Mouse (Mus musculus): ENCODE results near the gene Ceacam20. TPM values are rescaled to one million over a fixed set of nuclear protein-coding genes. Genes with fewer than 3 reads are reported as not detected.
A peak's percentile ranks its signal among the peaks of the same experiment; 100 is the strongest.

Gene Ceacam20
- polyA plus RNA-seq, 1 experiment from 2014 or later, result not detected

- no peaks in the 10 kb centered on the region for H3K9me3 ChIP-seq (replicated peaks)
- ATAC-seq (ENCODE audit: low read depth), result peak; percentile 64; the same call in 1 of the 2 replicates
- peaks cover 12% of the 10 kb centered on the region; the same call in 1 of the 2 replicates for H3K27me3 ChIP-seq
- DNase-seq, result no peak
- H3K9ac ChIP-seq, result no peak overlapping the region
- H3K4me3 ChIP-seq (replicated peaks), result no peak overlapping the region; the same call in 1 of the 2 replicates
- H3K4me1 ChIP-seq (replicated peaks), result peaks cover 16% of the 10 kb centered on the region; the same call in 1 of the 2 replicates
- no peaks in the 10 kb centered on the region for H3K36me3 ChIP-seq
- H3K4me2 ChIP-seq, result peak overlapping the region; percentile 50
- H3K27ac ChIP-seq, result no peak overlapping the region
- WGBS (ENCODE audit: insufficient replicate concordance), result 7% methylated on average over 20 of the region's 21 CpGs
These were observed 32.1 kb upstream of the Ceacam20 start for GRCm38 (mm10) chr7:19932877-19933809.

- H3K27ac ChIP-seq, result peak overlapping the region; percentile 59
- H3K4me3 ChIP-seq (replicated peaks), result peak overlapping the region; percentile 18
- H3K9me3 ChIP-seq (replicated peaks), result no peaks in the 10 kb centered on the region
- 16% methylated on average over 20 of the region's 20 CpGs for WGBS (ENCODE audit: insufficient replicate concordance)
- no peaks in the 10 kb centered on the region for H3K36me3 ChIP-seq
- ATAC-seq (ENCODE audit: low read depth) (peak; percentile 52; the same call in 1 of the 2 replicates), DNase-seq (no peak)
- H3K9ac ChIP-seq, result no peak overlapping the region
- H3K27me3 ChIP-seq, result peaks cover 12% of the 10 kb centered on the region; the same call in 1 of the 2 replicates
- H3K4me1 ChIP-seq (replicated peaks), result peaks cover 20% of the 10 kb centered on the region
- H3K4me2 ChIP-seq, result peak overlapping the region; percentile 42
These were observed 30.0 kb upstream of the Ceacam20 start for GRCm38 (mm10) chr7:19935171-19935751.

GRCm38 (mm10) chr7:19935961-19936360 is 29.3 kb upstream of the Ceacam20 start:
- Histone ChIP-seq H3K4me3 (replicated peaks) (no peak overlapping the region), H3K4me2 (peak overlapping the region; percentile 42), H3K4me1 (replicated peaks) (peaks cover 20% of the 10 kb centered on the region), H3K9me3 (replicated peaks) (no peaks in the 10 kb centered on the region), H3K27me3 (peaks cover 12% of the 10 kb centered on the region; the same call in 1 of the 2 replicates), H3K9ac (no peak overlapping the region), H3K36me3 (no peaks in the 10 kb centered on the region), H3K27ac (peak overlapping the region; percentile 59)
- WGBS (ENCODE audit: insufficient replicate concordance), result 46% methylated on average over 6 of the region's 6 CpGs
- DNase-seq (no peak), ATAC-seq (ENCODE audit: low read depth) (no peak)

- no peak overlapping the region for H3K27ac ChIP-seq
- peaks cover 20% of the 10 kb centered on the region for H3K4me1 ChIP-seq (replicated peaks)
- no peak for DNase-seq
- H3K9me3 ChIP-seq (replicated peaks), result no peaks in the 10 kb centered on the region
- peaks cover 3% of the 10 kb centered on the region; the same call in 1 of the 2 replicates for H3K27me3 ChIP-seq
- no peak overlapping the region for H3K9ac ChIP-seq
- H3K4me3 ChIP-seq (replicated peaks), result no peak overlapping the region
- H3K36me3 ChIP-seq, result no peaks in the 10 kb centered on the region
- 65% methylated on average over 11 of the region's 11 CpGs for WGBS (ENCODE audit: insufficient replicate concordance)
- ATAC-seq (ENCODE audit: low read depth), result no peak
- no peak overlapping the region for H3K4me2 ChIP-seq
These were observed 27.9 kb upstream of the Ceacam20 start for GRCm38 (mm10) chr7:19937229-19937821.

- peaks cover 10% of the 10 kb centered on the region for H3K4me1 ChIP-seq (replicated peaks)
- no peak overlapping the region for H3K4me2 ChIP-seq
- no peaks in the 10 kb centered on the region for H3K36me3 ChIP-seq
- H3K9ac ChIP-seq, result no peak overlapping the region
- ATAC-seq (ENCODE audit: low read depth) (no peak), DNase-seq (no peak)
- no peaks in the 10 kb centered on the region for H3K27me3 ChIP-seq
- no peaks in the 10 kb centered on the region for H3K9me3 ChIP-seq (replicated peaks)
- H3K4me3 ChIP-seq (replicated peaks), result no peak overlapping the region
- no peak overlapping the region for H3K27ac ChIP-seq
- 29% methylated on average over 12 of the region's 12 CpGs for WGBS (ENCODE audit: insufficient replicate concordance)
These were observed 25.5 kb upstream of the Ceacam20 start for GRCm38 (mm10) chr7:19939555-19940235.

- Histone ChIP-seq H3K27me3 (no peaks in the 10 kb centered on the region), H3K4me1 (replicated peaks) (peaks cover 5% of the 10 kb centered on the region), H3K4me2 (no peak overlapping the region), H3K9me3 (replicated peaks) (no peaks in the 10 kb centered on the region), H3K9ac (no peak overlapping the region), H3K27ac (no peak overlapping the region), H3K4me3 (replicated peaks) (no peak overlapping the region), H3K36me3 (no peaks in the 10 kb centered on the region)
- ATAC-seq (ENCODE audit: low read depth) (no peak), DNase-seq (no peak)
- 10% methylated on average over 4 of the region's 6 CpGs for WGBS (ENCODE audit: insufficient replicate concordance)
These were observed 25.0 kb upstream of the Ceacam20 start for GRCm38 (mm10) chr7:19940256-19940655.

- no peaks in the 10 kb centered on the region for H3K27me3 ChIP-seq
- H3K9ac ChIP-seq, result no peak overlapping the region
- DNase-seq, result no peak
- H3K4me3 ChIP-seq (replicated peaks), result no peak overlapping the region
- H3K4me2 ChIP-seq, result no peak overlapping the region
- no peaks in the 10 kb centered on the region for H3K36me3 ChIP-seq
- peaks cover 2% of the 10 kb centered on the region; the same call in 1 of the 2 replicates for H3K4me1 ChIP-seq (replicated peaks)
- ATAC-seq (ENCODE audit: low read depth), result no peak
- H3K27ac ChIP-seq, result no peak overlapping the region
- H3K9me3 ChIP-seq (replicated peaks), result no peaks in the 10 kb centered on the region
- 72% methylated on average over 8 of the region's 8 CpGs for WGBS (ENCODE audit: insufficient replicate concordance)
These were observed 20.5 kb upstream of the Ceacam20 start for GRCm38 (mm10) chr7:19944709-19945108.

GRCm38 (mm10) chr7:19945201-19945600 is 20.0 kb upstream of the Ceacam20 start:
- no peak for DNase-seq
- 68% methylated on average over 5 of the region's 5 CpGs for WGBS (ENCODE audit: insufficient replicate concordance)
- no peak for ATAC-seq (ENCODE audit: low read depth)
- Histone ChIP-seq H3K9me3 (replicated peaks) (no peaks in the 10 kb centered on the region), H3K4me2 (no peak overlapping the region), H3K27me3 (no peaks in the 10 kb centered on the region), H3K4me1 (replicated peaks) (no peaks in the 10 kb centered on the region), H3K9ac (no peak overlapping the region), H3K4me3 (replicated peaks) (no peak overlapping the region), H3K36me3 (no peaks in the 10 kb centered on the region), H3K27ac (no peak overlapping the region)

GRCm38 (mm10) chr7:19945821-19946515 is 19.2 kb upstream of the Ceacam20 start:
- no peak for DNase-seq

GRCm38 (mm10) chr7:19948956-19949355 is 16.3 kb upstream of the Ceacam20 start:
- no peak overlapping the region for H3K4me3 ChIP-seq (replicated peaks)
- H3K36me3 ChIP-seq, result no peaks in the 10 kb centered on the region
- no peak overlapping the region for H3K4me2 ChIP-seq
- no peaks in the 10 kb centered on the region for H3K27me3 ChIP-seq
- H3K9me3 ChIP-seq (replicated peaks), result no peaks in the 10 kb centered on the region
- H3K4me1 ChIP-seq (replicated peaks), result no peaks in the 10 kb centered on the region
- DNase-seq (no peak), ATAC-seq (ENCODE audit: low read depth) (no peak)
- WGBS (ENCODE audit: insufficient replicate concordance), result 64% methylated on average over 12 of the region's 12 CpGs
- H3K27ac ChIP-seq, result no peak overlapping the region
- no peak overlapping the region for H3K9ac ChIP-seq

More at GRCm38 (mm10) chr7:19945821-19946515, 19.2 kb upstream of the Ceacam20 start:
- no peak overlapping the region for H3K4me3 ChIP-seq (replicated peaks)
- no peak for ATAC-seq (ENCODE audit: low read depth)
- H3K9me3 ChIP-seq (replicated peaks), result no peaks in the 10 kb centered on the region
- no peaks in the 10 kb centered on the region for H3K36me3 ChIP-seq
- H3K9ac ChIP-seq, result no peak overlapping the region
- 64% methylated on average over 13 of the region's 13 CpGs for WGBS (ENCODE audit: insufficient replicate concordance)
- no peak overlapping the region for H3K4me2 ChIP-seq
- no peaks in the 10 kb centered on the region for H3K27me3 ChIP-seq
- no peak overlapping the region for H3K27ac ChIP-seq
- no peaks in the 10 kb centered on the region for H3K4me1 ChIP-seq (replicated peaks)

Measured in liver, embryonic 13.5 days (tissue).